Mouse (Mus musculus) spleen, postnatal 14 days (tissue): ENCODE results near the gene Gtf3c5.

ENCODE experiments used
- DNase-seq, 2 experiments: peaks; one replicate each; pipeline ENCODE4 v3.0.0; 2021 to 2022; ENCODE audit warnings: low spot score in 2 of 2

Gene Gtf3c5

DNA sequence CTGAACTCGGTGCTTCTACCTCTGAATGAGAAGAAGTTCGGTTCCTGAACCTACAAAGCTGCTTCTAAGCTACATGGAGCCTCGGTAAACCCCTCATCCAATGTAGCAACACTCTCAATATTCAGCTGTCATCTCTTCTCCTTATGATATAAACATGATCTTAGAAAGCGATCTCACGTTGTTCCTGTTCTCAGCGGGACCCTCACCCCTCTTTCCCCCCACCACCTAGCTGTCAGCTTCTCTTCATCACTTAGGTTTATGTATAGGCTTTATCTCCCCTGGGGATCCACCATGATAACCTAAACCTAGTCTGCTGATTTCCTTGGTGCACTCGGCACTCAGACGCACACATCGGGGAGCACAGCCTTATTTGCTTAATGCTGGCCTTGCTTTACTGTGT is at the start of gene Gtf3c5:
Gtf3c5 (minus strand) TSS at position 101 of the 400 bp plus-strand sequence.
- no peak for DNase-seq

- DNase-seq, result no peak
Observed at GRCm38 (mm10) chr2:28633136-28633535, 49.6 kb upstream of the Gtf3c5 start.

DNA sequence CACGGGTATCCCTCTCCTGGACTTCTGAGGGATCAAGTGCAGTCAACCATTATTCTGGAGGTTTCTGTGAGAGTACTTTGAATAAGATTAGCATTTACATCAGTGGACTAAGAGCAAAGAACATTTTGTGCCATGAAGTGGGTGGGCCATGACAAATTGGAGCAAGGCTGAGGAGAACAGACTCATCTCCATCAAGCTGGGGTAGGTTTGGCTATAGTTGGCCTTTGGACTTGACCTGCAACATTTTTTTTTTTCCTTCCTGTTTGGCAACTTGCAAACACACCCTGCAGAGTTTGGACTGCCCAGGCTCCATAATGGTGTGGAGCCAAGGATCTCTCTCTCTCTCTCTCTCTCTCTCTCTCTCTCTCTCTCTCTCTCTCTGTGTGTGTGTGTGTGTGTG is 49.1 kb upstream of the Gtf3c5 start:
- DNase-seq, result no peak

- no peak for DNase-seq
Observed at GRCm38 (mm10) chr2:28629911-28630381, 46.4 kb upstream of the Gtf3c5 start.

GRCm38 (mm10) chr2:28628053-28628452 is 44.5 kb upstream of the Gtf3c5 start:
- DNase-seq, result no peak

- DNase-seq, result no peak
Observed at GRCm38 (mm10) chr2:28626038-28626437, 42.5 kb upstream of the Gtf3c5 start.

DNA sequence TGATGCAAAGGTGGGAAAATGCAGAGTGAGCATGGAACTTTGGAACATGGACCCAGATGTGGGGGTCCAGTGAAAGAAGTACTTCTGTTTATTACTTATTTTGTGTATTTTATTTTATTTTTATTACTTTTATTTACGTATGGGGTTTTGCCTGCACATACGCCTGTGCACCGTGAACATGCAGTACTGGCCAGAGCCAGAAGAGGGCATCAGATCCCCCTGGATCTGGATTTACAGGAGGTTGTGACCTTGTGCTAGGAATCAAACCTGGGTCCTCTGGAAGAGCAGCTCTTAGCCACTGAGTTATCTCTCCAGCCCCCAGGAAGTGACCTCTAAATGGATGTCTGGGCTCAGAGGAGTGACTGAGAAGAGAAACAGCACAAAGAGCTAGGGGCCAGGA is 41.3 kb upstream of the Gtf3c5 start:
- no peak for DNase-seq

DNA sequence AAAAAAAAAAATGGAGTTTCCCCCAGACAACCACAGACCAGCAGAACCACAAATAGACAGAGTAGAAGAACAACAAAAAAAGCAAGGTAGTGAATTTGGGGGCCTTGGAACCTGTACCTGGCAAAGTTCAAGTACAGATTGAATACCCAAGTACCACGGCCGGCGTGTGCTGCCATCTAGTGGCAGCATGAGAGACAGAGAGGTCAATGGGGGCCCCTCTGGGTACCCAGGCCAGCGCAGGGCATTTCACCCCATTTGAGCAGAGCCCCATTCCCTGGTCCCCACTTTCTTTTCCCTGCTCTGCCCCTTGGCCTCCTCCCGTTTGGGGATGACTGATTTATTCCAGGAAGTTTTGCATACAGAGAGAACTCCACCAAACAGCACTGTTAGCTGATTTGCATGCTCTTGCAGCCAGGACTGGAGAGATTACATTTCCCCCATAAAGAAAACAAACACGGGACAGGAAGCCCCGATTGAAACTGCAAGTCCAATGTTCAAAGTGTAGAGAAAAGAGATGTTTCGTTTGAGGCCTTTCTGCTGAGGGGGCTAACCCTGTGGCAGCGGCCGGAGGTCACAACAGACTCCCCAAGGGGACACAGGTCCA is 39.1 kb upstream of the Gtf3c5 start:
- DNase-seq, result peak in 1 of 2 experiments; percentile 66

DNA sequence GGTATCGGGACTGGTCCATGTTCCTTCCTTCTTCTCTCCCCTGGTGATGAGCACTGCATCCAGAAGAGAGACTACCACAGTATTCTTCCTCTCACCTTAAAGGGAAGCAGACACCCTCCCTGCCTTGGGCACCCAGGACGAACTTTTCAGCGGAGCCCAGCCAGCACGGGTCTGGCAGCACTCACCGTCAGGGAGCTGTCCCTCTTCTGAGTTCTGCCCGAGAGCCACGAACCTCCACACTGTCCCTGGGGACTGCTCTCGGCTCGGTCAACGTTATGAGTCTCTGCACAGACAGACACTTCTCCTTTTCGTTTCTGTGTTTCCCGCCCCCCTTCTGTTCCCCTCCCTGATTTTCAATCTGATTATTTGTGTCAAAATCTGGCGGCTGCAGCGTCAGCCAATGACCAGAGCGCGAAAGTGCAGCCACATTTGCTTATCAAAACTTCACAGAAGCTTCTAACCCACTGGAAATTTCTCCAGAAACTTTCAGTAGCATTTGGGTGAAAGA is 38.2 kb upstream of the Gtf3c5 start, which contains the start of gene Gfi1b:
Gfi1b (minus strand) TSS at position 319 of the 508 bp plus-strand sequence.
- DNase-seq, result peak; percentile 52 to 56

DNA sequence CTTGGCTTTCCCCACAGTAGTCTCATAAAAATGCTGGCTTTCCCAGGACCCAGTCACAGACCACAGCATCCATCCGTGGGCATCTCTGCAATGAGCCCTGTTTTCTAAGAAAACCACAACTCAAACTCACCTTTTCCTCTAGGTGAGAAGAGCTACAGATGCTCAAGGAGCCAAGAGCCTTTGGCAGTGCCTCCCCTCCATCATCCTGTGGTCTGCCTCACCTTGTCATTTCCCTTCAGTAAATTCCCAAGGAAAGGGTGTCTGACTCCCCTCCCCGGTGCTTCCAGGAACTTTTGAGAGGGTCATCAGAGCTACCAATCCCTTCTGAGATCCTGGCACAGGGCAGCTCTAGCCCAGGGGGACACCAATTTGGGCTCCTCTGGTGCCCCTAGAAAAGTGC is 37.6 kb upstream of the Gtf3c5 start:
- no peak for DNase-seq

- no peak for DNase-seq
Observed at GRCm38 (mm10) chr2:28620522-28620921, 37.0 kb upstream of the Gtf3c5 start.

DNA sequence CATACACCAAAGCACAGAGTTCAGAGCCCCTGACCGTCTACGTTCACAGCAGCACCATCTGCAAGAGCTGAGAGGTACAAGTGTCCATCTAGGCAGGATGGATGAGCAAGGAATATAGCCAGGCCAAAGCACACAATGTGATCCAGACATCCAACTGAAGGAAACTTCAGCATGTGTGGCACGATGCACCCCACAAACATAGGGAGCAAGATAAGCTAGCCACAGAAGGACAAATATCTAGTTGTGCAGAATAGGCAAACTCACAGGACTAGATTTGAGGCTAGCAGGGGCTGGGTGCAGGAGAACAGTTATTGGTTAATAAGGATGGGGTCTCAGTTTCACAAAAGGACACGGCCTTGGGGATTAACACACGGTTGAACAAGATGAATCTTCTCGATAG is 35.8 kb upstream of the Gtf3c5 start:
- no peak for DNase-seq

DNA sequence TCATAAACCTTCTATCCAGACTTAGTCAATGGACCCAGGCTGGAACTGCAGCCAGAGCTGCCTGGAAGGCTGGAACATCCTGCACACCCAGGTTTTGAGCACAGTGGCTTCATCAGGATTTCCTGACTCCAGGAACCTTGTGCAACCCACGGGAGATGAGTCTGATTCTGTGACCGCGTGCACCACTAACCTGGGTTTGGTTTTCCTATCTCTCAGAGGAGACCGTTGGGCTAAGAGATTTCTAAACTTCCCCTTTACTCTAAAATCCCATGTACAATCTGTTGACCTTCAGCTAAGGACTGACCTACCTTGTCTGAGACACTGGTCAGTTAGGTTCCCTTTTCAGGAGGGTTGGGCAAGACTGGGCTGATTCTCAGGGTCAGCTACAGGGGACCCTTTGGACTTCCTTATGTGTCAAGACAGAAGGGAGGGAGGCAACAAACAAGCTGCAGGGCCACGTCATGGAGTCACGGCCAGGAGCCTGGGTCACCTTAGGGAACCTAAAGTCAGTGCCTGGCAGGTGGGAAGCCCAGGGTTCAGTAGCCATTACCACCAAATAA is 35.3 kb upstream of the Gtf3c5 start:
- DNase-seq, result no peak

GRCm38 (mm10) chr2:28617498-28618486 is 34.2 kb upstream of the Gtf3c5 start:
- no peak for DNase-seq

DNA sequence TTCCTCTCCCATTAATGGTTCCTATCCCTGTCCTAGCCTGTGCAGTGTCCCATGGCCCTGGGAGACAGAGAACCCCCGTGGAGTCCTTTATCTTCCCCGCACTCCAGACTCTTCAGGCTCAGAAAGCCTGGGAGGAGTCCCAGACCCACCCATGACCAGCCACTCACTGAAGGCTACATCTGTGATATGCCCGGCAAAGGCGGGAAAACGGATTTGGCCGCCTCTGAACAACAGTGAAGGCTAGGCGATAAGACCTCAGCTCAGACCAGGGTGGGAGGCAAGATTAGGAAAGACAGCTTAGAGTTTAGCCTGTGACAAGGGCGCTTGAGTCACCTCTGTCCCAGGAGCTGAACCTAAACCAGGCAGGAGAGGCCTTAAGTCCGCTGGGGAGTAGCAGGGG is 33.3 kb upstream of the Gtf3c5 start:
- peak in 1 of 2 experiments; percentile 45 for DNase-seq

DNA sequence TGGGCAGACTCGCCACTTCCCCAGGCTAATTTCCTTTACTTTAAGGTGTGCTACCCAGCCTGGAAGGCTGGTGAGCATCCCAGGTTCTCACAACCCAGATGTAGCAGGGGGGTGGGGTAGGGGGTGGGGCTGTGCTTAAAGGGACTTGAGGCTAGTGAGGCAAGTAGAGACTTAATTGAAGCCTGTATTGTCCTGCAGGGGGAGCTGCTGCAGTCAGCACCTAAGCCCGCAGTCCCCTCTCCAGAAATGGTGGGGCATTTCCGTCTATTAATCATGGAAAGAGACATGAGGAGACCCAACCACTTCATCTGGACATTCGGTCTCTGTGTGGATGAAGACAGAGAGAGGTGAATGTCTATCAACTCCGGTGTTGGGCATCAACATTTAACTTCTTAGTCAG is 32.8 kb upstream of the Gtf3c5 start:
- no peak for DNase-seq

- DNase-seq, result no peak
Observed at GRCm38 (mm10) chr2:28613599-28613998, 30.0 kb upstream of the Gtf3c5 start.

DNA sequence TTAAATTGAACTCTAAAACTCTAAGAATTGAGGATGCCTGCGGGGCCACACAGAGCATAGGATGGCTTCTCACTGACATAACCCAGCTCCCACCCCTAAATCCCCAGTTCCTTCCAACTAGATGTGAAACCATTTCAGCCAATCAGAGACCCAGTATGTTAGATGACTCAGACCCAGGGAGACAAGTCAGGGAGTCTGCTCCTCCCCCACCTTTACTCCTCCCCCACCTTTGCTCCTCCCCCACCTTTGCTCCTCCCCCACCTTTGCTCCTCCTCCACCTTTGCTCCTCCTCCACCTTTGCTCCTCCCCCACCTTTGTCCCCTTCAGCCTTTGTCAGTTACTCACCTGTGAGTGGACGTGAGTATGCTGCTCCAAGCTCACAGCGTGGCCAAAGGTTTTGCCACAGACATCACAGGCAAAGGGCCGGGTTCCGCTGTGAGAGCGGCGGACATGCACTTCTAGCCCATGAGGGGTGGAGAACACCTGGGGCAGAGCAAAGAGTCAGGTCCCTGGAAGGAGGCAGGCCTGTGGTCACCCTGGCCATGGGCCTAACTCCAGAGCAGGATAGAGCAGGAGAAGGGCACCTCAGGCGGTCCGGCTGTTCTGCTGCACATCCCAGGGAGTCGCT is 29.0 kb upstream of the Gtf3c5 start:
- DNase-seq, result no peak

GRCm38 (mm10) chr2:28611407-28611787 is 27.8 kb upstream of the Gtf3c5 start:
- DNase-seq, result no peak

- DNase-seq, result no peak
Observed at GRCm38 (mm10) chr2:28610716-28611406, 27.3 kb upstream of the Gtf3c5 start.

DNA sequence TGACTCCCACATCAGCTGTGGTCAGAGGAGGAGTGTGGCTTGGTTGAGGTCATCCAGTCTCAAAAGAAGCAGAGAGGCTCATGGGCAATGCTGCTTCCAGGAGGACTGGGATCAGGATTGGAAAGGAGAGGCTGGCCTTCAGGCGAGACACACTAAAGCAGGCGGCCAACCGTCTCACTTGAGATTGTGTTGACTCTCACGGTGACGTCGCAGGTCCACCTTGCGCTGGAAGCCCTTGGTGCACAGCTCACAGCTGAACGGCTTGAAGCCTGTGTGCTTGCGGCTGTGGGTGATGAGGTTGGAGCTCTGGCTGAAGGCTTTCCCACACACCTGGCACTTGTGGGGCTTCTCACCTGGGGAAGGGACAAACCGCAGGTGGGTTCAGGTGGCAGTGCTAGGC is 26.3 kb upstream of the Gtf3c5 start:
- DNase-seq, result no peak
